Mouse (Mus musculus) macrophage (primary cell): Measurements from ENCODE around the gene Nploc4. TPM values are rescaled to one million over a fixed set of nuclear protein-coding genes. Genes with fewer than 3 reads are reported as not detected.

ENCODE experiments used
- H3K27ac ChIP-seq: fragments of 350-480 bp; formaldehyde crosslinking; 2 replicates; pipeline ENCODE4 v1.9.0; 2021
- H3K36me3 ChIP-seq: fragments of 350-480 bp; formaldehyde crosslinking; 2 replicates; pipeline ENCODE4 v1.9.0; 2021; ENCODE audit errors: inconsistent target
- H3K4me3 ChIP-seq: fragments of 350-480 bp; formaldehyde crosslinking; 2 replicates; pipeline ENCODE4 v1.9.0; 2021; ENCODE audit errors: inconsistent target
- H3K79me2 ChIP-seq: fragments of 350-480 bp; formaldehyde crosslinking; 2 replicates; pipeline ENCODE4 v1.9.0; 2021; ENCODE audit errors: inconsistent target
- WGBS: methylation state at CpG from one replicate; pipeline ENCODE4 v1.1.7; 2026; ENCODE audit warnings: inconsistent platforms; ENCODE audit not compliant: missing documents; 5-methylcytosine and 5-hydroxymethylcytosine counted together
- polyA plus RNA-seq: library from polyadenylated mRNA; stranded (reverse); fragments of 250-400 nt; gene quantifications from 3 replicates; pipeline ENCODE4 v1.2.4, GENCODE M21; 2018; ENCODE audit warnings: inconsistent platforms

Gene Nploc4
- polyA plus RNA-seq, 1 experiment from 2014 or later = 45.8 TPM

GRCm38 (mm10) chr11:120378611-120379540, 58.6 kb downstream of the Nploc4 start, which contains the start of gene Faap100:
TSS of gene Faap100 (minus strand) at chr11:120378764.
- Histone ChIP-seq H3K79me2 (no peaks in the 10 kb centered on the region), H3K4me3 (peak within 1 kb of the TSS; percentile 50), H3K36me3 (peaks cover 45% of the 10 kb centered on the region), H3K27ac (no peak within 1 kb of the TSS)
- 11% methylated on average over 54 of the region's 54 CpGs for WGBS

- H3K27ac ChIP-seq = no peak overlapping the region
- WGBS = 3% methylated on average over 39 of the region's 40 CpGs
- peak overlapping the region; percentile 50 for H3K4me3 ChIP-seq
- H3K36me3 ChIP-seq = peaks cover 38% of the 10 kb centered on the region
- H3K79me2 ChIP-seq = no peaks in the 10 kb centered on the region
Measured at GRCm38 (mm10) chr11:120378031-120378610, 59.4 kb downstream of the Nploc4 start.

GRCm38 (mm10) chr11:120377337-120377736, 60.2 kb downstream of the Nploc4 start:
- no peak overlapping the region for H3K4me3 ChIP-seq
- H3K79me2 ChIP-seq = no peaks in the 10 kb centered on the region
- H3K27ac ChIP-seq = no peak overlapping the region
- 75% methylated on average over 10 of the region's 10 CpGs for WGBS
- H3K36me3 ChIP-seq = peaks cover 30% of the 10 kb centered on the region

GRCm38 (mm10) chr11:120376302-120377160, 61.0 kb downstream of the Nploc4 start:
- Histone ChIP-seq H3K4me3 (no peak overlapping the region), H3K79me2 (no peaks in the 10 kb centered on the region), H3K36me3 (peaks cover 22% of the 10 kb centered on the region), H3K27ac (no peak overlapping the region)
- WGBS = 96% methylated on average over 17 of the region's 17 CpGs

- H3K4me3 ChIP-seq = no peak overlapping the region
- 97% methylated on average over 9 of the region's 10 CpGs for WGBS
- H3K79me2 ChIP-seq = no peaks in the 10 kb centered on the region
- H3K27ac ChIP-seq = no peak overlapping the region
- peaks cover 12% of the 10 kb centered on the region; the same call in 1 of the 2 replicates for H3K36me3 ChIP-seq
Measured at GRCm38 (mm10) chr11:120375324-120375723, 62.2 kb downstream of the Nploc4 start.

GRCm38 (mm10) chr11:120373820-120374586, 63.5 kb downstream of the Nploc4 start:
- Histone ChIP-seq H3K79me2 (no peaks in the 10 kb centered on the region), H3K36me3 (peaks cover 10% of the 10 kb centered on the region; the same call in 1 of the 2 replicates), H3K27ac (no peak overlapping the region), H3K4me3 (no peak overlapping the region)
- 94% methylated on average over 18 of the region's 23 CpGs for WGBS

GRCm38 (mm10) chr11:120373025-120373424, 64.5 kb downstream of the Nploc4 start:
- H3K36me3 ChIP-seq = peaks cover 10% of the 10 kb centered on the region; the same call in 1 of the 2 replicates
- no peaks in the 10 kb centered on the region for H3K79me2 ChIP-seq
- no peak overlapping the region for H3K4me3 ChIP-seq
- 88% methylated on average over 13 of the region's 13 CpGs for WGBS
- no peak overlapping the region for H3K27ac ChIP-seq

GRCm38 (mm10) chr11:120369656-120370055, 67.9 kb downstream of the Nploc4 start:
- Histone ChIP-seq H3K4me3 (no peak overlapping the region), H3K79me2 (no peaks in the 10 kb centered on the region), H3K27ac (no peak overlapping the region), H3K36me3 (peaks cover 5% of the 10 kb centered on the region; the same call in 1 of the 2 replicates)
- 59% methylated on average over 8 of the region's 8 CpGs for WGBS

- WGBS = 40% methylated on average over 7 of the region's 7 CpGs
- H3K4me3 ChIP-seq = no peak overlapping the region
- no peaks in the 10 kb centered on the region for H3K36me3 ChIP-seq
- H3K79me2 ChIP-seq = no peaks in the 10 kb centered on the region
- no peak overlapping the region for H3K27ac ChIP-seq
Measured at GRCm38 (mm10) chr11:120366443-120367027, 71.0 kb downstream of the Nploc4 start.

GRCm38 (mm10) chr11:120362891-120363290, 74.6 kb downstream of the Nploc4 start:
- no peaks in the 10 kb centered on the region for H3K36me3 ChIP-seq
- no peaks in the 10 kb centered on the region for H3K79me2 ChIP-seq
- no peak overlapping the region for H3K4me3 ChIP-seq
- WGBS = 90% methylated on average over 6 of the region's 6 CpGs
- H3K27ac ChIP-seq = no peak overlapping the region

GRCm38 (mm10) chr11:120361295-120361694, 76.2 kb downstream of the Nploc4 start, which contains the start of gene Fscn2:
TSS of gene Fscn2 (plus strand) at chr11:120361534.
- no peaks in the 10 kb centered on the region for H3K79me2 ChIP-seq
- WGBS = 92% methylated on average over 10 of the region's 10 CpGs
- H3K4me3 ChIP-seq = no peak within 1 kb of the TSS
- H3K36me3 ChIP-seq = no peaks in the 10 kb centered on the region
- no peak within 1 kb of the TSS for H3K27ac ChIP-seq

GRCm38 (mm10) chr11:120360755-120361154, 76.8 kb downstream of the Nploc4 start:
- WGBS = 97% methylated on average over 5 of the region's 5 CpGs
- H3K79me2 ChIP-seq = no peaks in the 10 kb centered on the region
- no peak overlapping the region for H3K27ac ChIP-seq
- no peak overlapping the region for H3K4me3 ChIP-seq
- no peaks in the 10 kb centered on the region for H3K36me3 ChIP-seq

- WGBS = 26% methylated on average over 8 of the region's 8 CpGs
- no peak overlapping the region for H3K27ac ChIP-seq
- no peak overlapping the region for H3K4me3 ChIP-seq
- no peaks in the 10 kb centered on the region for H3K36me3 ChIP-seq
- H3K79me2 ChIP-seq = no peaks in the 10 kb centered on the region
Measured at GRCm38 (mm10) chr11:120360062-120360461, 77.4 kb downstream of the Nploc4 start.
